Mouse (Mus musculus): ENCODE results near the gene Rad54l2.

GRCm38 (mm10) chr9:106684918-106685248 lies 104.1 kb downstream of the Rad54l2 start:
- TF ChIP-seq CTCF (IDR thresholded peaks at IDR 0.05; ENCODE audit: low read depth) (no peak), EP300 (optimal IDR thresholded peaks at IDR 0.05) (no peak)
